Mouse (Mus musculus) lung, embryonic 15.5 days (tissue): ENCODE measurements around the gene Fcho1. TPM values are rescaled to one million over a fixed set of nuclear protein-coding genes. Genes with fewer than 3 reads are reported as not detected.

Experiments used
- polyA plus RNA-seq: library from polyadenylated mRNA; unstranded; fragments of >200 nt; fragmentation: Nextera tagmentation; extraction: Ambion mirVana; gene quantifications from 2 replicates; pipeline ENCODE4 v1.2.1, GENCODE M21; 2015

Fcho1 gene
- polyA plus RNA-seq, 1 experiment from 2014 or later = 7.6 TPM

Other genes starting within 250 kb of the Fcho1 start
- gene Ano8, start 239.8 kb downstream of the Fcho1 start, polyA plus RNA-seq = 1.6 and 1.9 TPM in 2 replicates
- gene Gtpbp3, start 237.6 kb downstream of the Fcho1 start, polyA plus RNA-seq = 16.3 and 19.1 TPM in 2 replicates
- gene Plvap, start 214.0 kb downstream of the Fcho1 start, polyA plus RNA-seq = 146 and 147 TPM in 2 replicates
- gene Ccdc194, start 200.0 kb downstream of the Fcho1 start, polyA plus RNA-seq = 0.39 and 0.65 TPM in 2 replicates
- gene Bst2, start 188.3 kb downstream of the Fcho1 start, polyA plus RNA-seq = 49.7 and 52.0 TPM in 2 replicates
- 95.2 and 96.6 TPM in 2 replicates for gene Mvb12a, start 182.8 kb downstream of the Fcho1 start, polyA plus RNA-seq
- 3.3 and 4.6 TPM in 2 replicates for gene Tmem221, start 166.8 kb downstream of the Fcho1 start, polyA plus RNA-seq
- gene Nxnl1, start 159.1 kb downstream of the Fcho1 start, polyA plus RNA-seq = not detected in 2 replicates
- gene Slc27a1, start 156.8 kb downstream of the Fcho1 start, polyA plus RNA-seq = 34.3 and 36.7 TPM in 2 replicates
- gene Pgls, start 133.5 kb downstream of the Fcho1 start, polyA plus RNA-seq = 228 and 230 TPM in 2 replicates
- 3.1 and 3.4 TPM in 2 replicates for gene Fam129c, start 128.1 kb downstream of the Fcho1 start, polyA plus RNA-seq
- gene Colgalt1, start 114.7 kb downstream of the Fcho1 start, polyA plus RNA-seq = 77.9 and 79.3 TPM in 2 replicates
- 0.66 and 0.81 TPM in 2 replicates for gene Unc13a, start 54.0 kb downstream of the Fcho1 start, polyA plus RNA-seq
- 9.9 TPM in 2 replicates for gene Jak3, start 49.4 kb downstream of the Fcho1 start, polyA plus RNA-seq
- 0.63 and 1.3 TPM in 2 replicates for gene Insl3, start 36.5 kb downstream of the Fcho1 start, polyA plus RNA-seq
- gene B3gnt3, start 23.9 kb downstream of the Fcho1 start, polyA plus RNA-seq = 3.3 and 3.6 TPM in 2 replicates
- gene Zfp709, start 156.3 kb upstream of the Fcho1 start, polyA plus RNA-seq = 6.5 and 6.8 TPM in 2 replicates
- gene Zfp882, start 182.9 kb upstream of the Fcho1 start, polyA plus RNA-seq = 6.6 and 7.6 TPM in 2 replicates
- gene Zfp617, start 182.9 kb upstream of the Fcho1 start, polyA plus RNA-seq = 20.8 and 23.4 TPM in 2 replicates
- gene Zfp961, start 225.3 kb upstream of the Fcho1 start, polyA plus RNA-seq = 21.4 and 22.3 TPM in 2 replicates